Mouse (Mus musculus) kidney, adult 11 months (tissue): Measurements from ENCODE around the gene Ak2.
A peak's percentile ranks its signal among the peaks of the same experiment; 100 is the strongest.

Experiments
- DNase-seq: peaks from one replicate; pipeline ENCODE4 v3.0.0; 2022

The Ak2 gene

GRCm38 (mm10) chr4:129050365-129050764, 58.6 kb downstream of the Ak2 start:
- no peak for DNase-seq

- no peak for DNase-seq
Observed at GRCm38 (mm10) chr4:129050901-129051417, 59.2 kb downstream of the Ak2 start.

GRCm38 (mm10) chr4:129051461-129052183, 59.9 kb downstream of the Ak2 start:
- DNase-seq, result no peak

GRCm38 (mm10) chr4:129054757-129055156, 63.0 kb downstream of the Ak2 start:
- DNase-seq, result no peak

- no peak for DNase-seq
Observed at GRCm38 (mm10) chr4:129055562-129055961, 63.8 kb downstream of the Ak2 start.

GRCm38 (mm10) chr4:129057533-129058206, 65.9 kb downstream of the Ak2 start:
- peak; percentile 96 for DNase-seq

- peak; percentile 36 for DNase-seq
Observed at GRCm38 (mm10) chr4:129058207-129059092, 66.7 kb downstream of the Ak2 start, which contains the start of gene Rnf19b. Rnf19b (plus strand) TSS chr4:129058271.

- peak; percentile 31 for DNase-seq
Observed at GRCm38 (mm10) chr4:129059125-129059551, 67.4 kb downstream of the Ak2 start.

- no peak for DNase-seq
Observed at GRCm38 (mm10) chr4:129059922-129060321, 68.2 kb downstream of the Ak2 start.
